Comparison of ENCODE assay signal across 8 mouse cellular contexts in the genomic region with DNA sequence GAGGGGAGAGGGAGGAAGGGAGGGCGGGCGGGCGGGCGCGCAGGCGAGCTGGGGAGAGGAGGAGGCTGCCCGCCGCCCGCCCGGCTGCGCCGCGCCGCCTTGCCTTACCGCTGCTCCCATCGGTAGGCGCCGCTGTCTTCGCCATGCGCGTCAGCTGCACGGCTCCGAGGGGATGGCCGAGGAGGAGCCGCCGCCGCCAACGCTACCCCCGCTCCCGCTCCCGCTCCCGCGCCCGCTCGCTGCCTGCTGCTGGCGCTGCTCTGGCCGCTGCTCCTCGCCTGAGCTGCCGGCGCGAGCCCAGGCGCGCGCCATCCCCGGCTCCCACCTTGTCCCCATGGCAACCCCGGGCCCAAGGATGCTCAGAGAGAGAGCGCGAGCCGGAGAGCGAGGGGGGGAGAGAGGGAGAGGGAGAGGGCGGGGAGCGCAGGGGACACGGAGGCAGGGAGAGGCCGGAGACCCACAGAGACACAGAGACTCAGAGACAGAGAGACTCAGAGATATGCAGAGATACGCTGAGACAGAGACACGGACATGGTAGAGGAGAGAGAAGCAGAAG. TPM values are rescaled to one million over a fixed set of nuclear protein-coding genes. Genes with fewer than 3 reads are reported as not detected.
DNase-seq lines count a peak whose midpoint lies in the region; ATAC-seq and TF ChIP-seq lines count a peak whose summit lies in the region.

TSS of gene Pou2f2 (minus strand) at position 121 of the 556 bp plus-strand sequence.

- TF ChIP-seq POLR2A in bone marrow, adult 2 months (IDR thresholded peaks at IDR 0.05; ENCODE audit: borderline replicate concordance, control insufficient read depth, low read depth, low read length), result no peak
- TF ChIP-seq POLR2A in embryonic fibroblast, embryonic 13.5 days (IDR thresholded peaks at IDR 0.05; ENCODE audit: low read depth, low read length), result no peak

- H3K9me3 ChIP-seq in heart, embryonic 13.5 days, result no peaks in the 10 kb centered on the region
- H3K9me3 ChIP-seq in liver, embryonic 11.5 days (ENCODE audit: control insufficient read depth, low read length), result no peaks in the 10 kb centered on the region
- H3K9me3 ChIP-seq in stomach, embryonic 15.5 days, result no peaks in the 10 kb centered on the region

- H3K27me3 ChIP-seq in heart, embryonic 13.5 days (replicated peaks), result peaks cover 99% of the 10 kb centered on the region
- H3K27me3 ChIP-seq in liver, embryonic 11.5 days (replicated peaks; ENCODE audit: control insufficient read depth, insufficient read depth, low read length), result peaks cover 78% of the 10 kb centered on the region
- peaks cover 85% of the 10 kb centered on the region for H3K27me3 ChIP-seq in stomach, embryonic 15.5 days (replicated peaks)

- peak within 1 kb of the TSS; percentile 68 for H3K9ac ChIP-seq in heart, embryonic 13.5 days
- H3K9ac ChIP-seq in liver, embryonic 11.5 days (ENCODE audit: low read depth, low read length), result no peak within 1 kb of the TSS
- no peak within 1 kb of the TSS for H3K9ac ChIP-seq in stomach, embryonic 15.5 days

- H3K4me2 ChIP-seq in heart, embryonic 13.5 days, result peak within 1 kb of the TSS; percentile 76
- H3K4me2 ChIP-seq in liver, embryonic 11.5 days, result peak within 1 kb of the TSS; percentile 81
- peak within 1 kb of the TSS; percentile 87 for H3K4me2 ChIP-seq in stomach, embryonic 15.5 days

- TF ChIP-seq CTCF in bone marrow, adult 2 months (IDR thresholded peaks at IDR 0.05; ENCODE audit: control insufficient read depth, insufficient read depth, low read length), result peak; percentile 18; the same call in 1 of the 2 replicates
- peak; percentile 56; the same call in 1 of the 2 replicates for TF ChIP-seq CTCF in embryonic fibroblast, embryonic 13.5 days (IDR thresholded peaks at IDR 0.05; ENCODE audit: borderline replicate concordance, insufficient read depth, low read length)

- no peaks in the 10 kb centered on the region for H3K36me3 ChIP-seq in heart, embryonic 13.5 days
- no peaks in the 10 kb centered on the region for H3K36me3 ChIP-seq in liver, embryonic 11.5 days (ENCODE audit: control insufficient read depth, insufficient read depth, low read length)
- H3K36me3 ChIP-seq in stomach, embryonic 15.5 days, result no peaks in the 10 kb centered on the region

- DNase-seq in CD4-positive helper T cell, adult 2 months (ENCODE audit: low read depth, low spot score), result peak; percentile 84
- peak; percentile 63 for DNase-seq in kidney, postnatal 14 days
- peak; percentile 77 for DNase-seq in liver, embryonic 11.5 days (ENCODE audit: low spot score)

- WGBS in bone marrow, adult 2 months, result 1% methylated on average over 50 of the region's 56 CpGs
- under 1% methylated on average over 52 of the region's 56 CpGs for WGBS in heart, embryonic 13.5 days
- under 1% methylated on average over 46 of the region's 56 CpGs for WGBS in liver, embryonic 11.5 days
- 1% methylated on average over 42 of the region's 56 CpGs for WGBS in stomach, embryonic 15.5 days

- H3K4me3 ChIP-seq in bone marrow, adult 2 months (replicated peaks; ENCODE audit: control insufficient read depth, low read depth, low read length), result no peak within 1 kb of the TSS
- H3K4me3 ChIP-seq in embryonic fibroblast, embryonic 13.5 days (ENCODE audit: insufficient read depth, low read length), result peak within 1 kb of the TSS; percentile 32
- H3K4me3 ChIP-seq in heart, embryonic 13.5 days, result peak within 1 kb of the TSS; percentile 56
- H3K4me3 ChIP-seq in liver, embryonic 11.5 days (ENCODE audit: low read depth, low read length), result peak within 1 kb of the TSS; percentile 47
- peak within 1 kb of the TSS; percentile 47 for H3K4me3 ChIP-seq in stomach, embryonic 15.5 days (replicated peaks)

- no peaks in the 10 kb centered on the region; the same call in 1 of the 2 replicates for H3K4me1 ChIP-seq in bone marrow, adult 2 months (ENCODE audit: control insufficient read depth, insufficient read depth, low read length)
- H3K4me1 ChIP-seq in embryonic fibroblast, embryonic 13.5 days (ENCODE audit: control insufficient read depth, insufficient read depth, low read length), result peaks cover 5% of the 10 kb centered on the region; the same call in 1 of the 2 replicates
- H3K4me1 ChIP-seq in heart, embryonic 13.5 days, result peaks cover 24% of the 10 kb centered on the region
- H3K4me1 ChIP-seq in liver, embryonic 11.5 days (replicated peaks; ENCODE audit: control insufficient read depth, insufficient read depth, low read length), result peaks cover 7% of the 10 kb centered on the region
- H3K4me1 ChIP-seq in stomach, embryonic 15.5 days, result peaks cover 13% of the 10 kb centered on the region

- no peak within 1 kb of the TSS; the same call in 1 of the 2 replicates for H3K27ac ChIP-seq in bone marrow, adult 2 months (ENCODE audit: control insufficient read depth, insufficient read depth, low read depth, low read length, poor library complexity)
- H3K27ac ChIP-seq in embryonic fibroblast, embryonic 13.5 days (ENCODE audit: insufficient read depth, low read length), result no peak within 1 kb of the TSS
- H3K27ac ChIP-seq in heart, embryonic 13.5 days (replicated peaks), result no peak within 1 kb of the TSS
- H3K27ac ChIP-seq in liver, embryonic 11.5 days (ENCODE audit: low read depth, low read length), result no peak within 1 kb of the TSS
- no peak within 1 kb of the TSS for H3K27ac ChIP-seq in stomach, embryonic 15.5 days

- ATAC-seq in heart, embryonic 13.5 days (ENCODE audit: extremely low read depth, insufficient number of reproducible peaks, low FRiP score, low TSS enrichment), result 0 out of 2 replicates have a peak, but pooled peaks have one; percentile 40
- peak; percentile 79 for ATAC-seq in liver, embryonic 11.5 days (replicated peaks; ENCODE audit: low FRiP score)
- ATAC-seq in monocyte, adult 5-6 weeks (replicated peaks; ENCODE audit: insufficient number of reproducible peaks, low FRiP score, low TSS enrichment, poor library complexity, severe bottlenecking), result no peak
- peak; percentile 86 for ATAC-seq in stomach, embryonic 15.5 days (ENCODE audit: insufficient read depth, low FRiP score, low read depth)

RNA-seq across cellular contexts. Expression of gene Pou2f2, which starts in this region (rescaled TPM):
- 7.8 and 16.8 TPM in 2 replicates for polyA plus RNA-seq in bone marrow, adult 2 months (2011; ENCODE audit: insufficient read depth, insufficient read length, low replicate concordance, missing spikeins)
- polyA plus RNA-seq in embryonic fibroblast, embryonic 13.5 days (2011; ENCODE audit: insufficient read length, low read depth, missing spikeins), result 0.07 and 0.68 TPM in 2 replicates
- 0.43 and 0.51 TPM in 2 replicates for polyA plus RNA-seq in heart, embryonic 13.5 days (2015; fragmentation: Nextera tagmentation; extraction: Ambion mirVana)
- 2.2 and 3.2 TPM in 2 replicates for polyA plus RNA-seq in liver, embryonic 11.5 days (2014; fragmentation: Nextera tagmentation; extraction: Ambion mirVana)
- total RNA-seq in monocyte, adult 5-6 weeks (2017), result 35.8 to 70.4 TPM (median 38.0 TPM) in 3 replicates
- 1.4 and 1.6 TPM in 2 replicates for polyA plus RNA-seq in stomach, embryonic 15.5 days (2015; fragmentation: Nextera tagmentation; extraction: Ambion mirVana)

Comparison
In these comparisons a context has a peak if more than half of its experiments do, and no peak if none do; other contexts are left out.
1. Peak in ATAC-seq, H3K4me3 ChIP-seq, H3K9ac ChIP-seq and H3K4me2 ChIP-seq in heart, embryonic 13.5 days; RNA of the gene not detected or under 1 TPM.